Mouse (Mus musculus): Measurements from ENCODE around the gene Smg8.
"Not testable (repeated sequence)": the region's sequence is repeated elsewhere in the genome, so short reads cannot be mapped to it uniquely, and the experiment has no call there.

Gene Smg8

GRCm38 (mm10) chr11:87086290-87086984 lies at the start of gene Smg8:
Gene Smg8, minus strand, starts transcription at chr11:87086774.
- in situ Hi-C loops (cut with MboI; ENCODE audit: unreplicated experiment in 2 of 2), result no loop called here

- in situ Hi-C loops (cut with MboI; ENCODE audit: unreplicated experiment in 2 of 2), result no loop called here
Measured at GRCm38 (mm10) chr11:87136233-87136632, 49.7 kb upstream of the Smg8 start.

DNA sequence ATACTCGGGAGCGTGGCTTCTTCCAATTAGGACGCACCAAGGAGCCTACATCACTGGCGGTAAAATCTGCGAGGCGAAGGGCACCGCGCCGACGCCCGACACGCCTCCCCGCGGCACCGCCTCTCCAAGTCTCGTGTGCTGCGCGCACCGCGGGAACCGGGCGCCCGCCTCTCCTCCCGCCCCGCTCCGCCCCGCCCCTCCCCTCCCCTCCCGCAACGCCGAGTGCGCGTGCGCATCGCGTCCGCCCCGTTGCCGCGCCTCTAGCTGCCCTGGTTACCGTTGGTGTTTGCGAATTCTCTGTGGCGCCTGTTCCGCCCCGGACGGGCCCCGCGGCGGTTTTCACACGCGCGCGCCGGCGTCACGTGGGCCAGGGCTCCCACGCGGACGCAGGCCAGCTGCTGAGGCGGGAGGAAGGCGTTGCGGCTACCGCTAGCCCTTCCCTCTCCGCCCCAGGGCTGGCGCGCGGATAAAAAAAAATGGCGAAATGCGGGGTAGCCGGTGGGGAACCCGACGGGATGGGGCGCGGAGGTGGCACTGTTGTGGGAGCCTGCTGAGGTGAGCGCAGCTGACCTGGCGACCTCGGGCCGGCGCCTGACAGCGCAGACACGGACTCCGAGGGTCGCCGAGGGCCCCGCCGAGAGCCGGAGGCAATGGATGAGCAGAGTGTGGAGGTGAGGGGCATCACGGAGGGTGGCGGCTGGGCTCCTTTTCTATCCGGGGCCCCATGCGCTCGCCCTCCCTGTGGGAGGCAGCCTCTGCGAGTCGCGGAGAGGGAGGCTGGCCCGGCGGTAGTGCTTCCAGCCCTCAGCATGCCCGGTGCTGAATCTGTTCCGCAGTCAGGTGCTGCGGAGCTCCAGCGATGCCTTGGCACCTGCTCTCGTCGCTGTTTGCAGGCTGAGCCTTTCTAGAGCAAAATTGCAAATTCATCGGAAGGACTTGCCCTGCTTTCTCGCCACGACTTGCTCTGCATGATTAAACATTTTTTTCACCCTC lies 40.5 kb upstream of the Smg8 start, which contains the start of gene Trim37:
Gene Trim37 (plus strand): TSS at position 254 of the 993 bp plus-strand sequence.
- in situ Hi-C loops (cut with MboI; ENCODE audit: unreplicated experiment in 2 of 2), result no loop called here

DNA sequence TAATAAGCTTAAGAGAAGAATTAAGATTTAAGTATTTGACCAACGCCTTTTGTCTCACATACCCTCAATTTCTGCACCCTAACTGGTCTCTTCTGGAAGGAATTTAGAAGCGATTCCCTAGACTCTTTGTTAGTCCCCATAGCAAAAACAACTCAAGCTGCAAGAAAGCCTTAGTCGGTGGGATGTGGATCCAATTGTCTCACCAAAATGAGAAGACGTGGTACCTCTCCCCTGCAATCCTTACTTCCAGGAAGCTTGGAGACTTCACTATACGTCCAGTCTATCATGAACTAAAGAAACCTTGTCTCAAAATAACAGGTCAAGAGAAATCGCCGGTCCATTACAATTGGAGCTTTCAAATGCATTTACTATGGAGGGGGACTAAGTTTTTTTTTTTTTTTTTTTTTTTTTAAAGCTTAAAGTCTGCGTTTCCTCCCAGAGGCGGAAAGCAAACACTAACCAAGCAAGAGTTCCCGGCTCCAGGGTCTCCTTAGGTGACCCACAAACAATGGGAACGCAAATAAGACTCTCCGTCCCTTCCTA lies 39.8 kb upstream of the Smg8 start:
- in situ Hi-C loops (cut with MboI; ENCODE audit: unreplicated experiment in 2 of 2), result no loop called here

GRCm38 (mm10) chr11:87125562-87125961 lies 39.0 kb upstream of the Smg8 start:
- in situ Hi-C loops (cut with MboI; ENCODE audit: unreplicated experiment in 2 of 2), result no loop called here

DNA sequence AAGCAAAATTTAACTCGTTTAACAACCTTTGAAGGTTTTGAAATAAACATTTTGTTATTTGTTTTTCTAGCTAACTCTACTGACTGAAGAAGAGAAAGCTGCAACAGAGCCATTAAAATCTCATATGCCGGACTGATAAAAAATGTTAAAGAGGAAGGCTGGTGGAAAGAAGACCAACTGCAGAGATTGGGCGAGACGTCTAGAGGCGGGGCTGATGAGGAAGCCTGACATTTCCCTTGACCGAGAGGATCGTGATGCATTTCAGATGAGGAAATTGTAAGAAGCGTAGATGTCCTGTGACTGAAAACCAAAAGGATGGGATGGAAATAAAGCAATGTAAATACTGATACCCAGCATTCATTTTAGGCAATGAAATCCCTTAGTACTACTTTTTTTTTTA lies 35.3 kb upstream of the Smg8 start:
- in situ Hi-C loops (cut with MboI; ENCODE audit: unreplicated experiment in 2 of 2), result no loop called here

GRCm38 (mm10) chr11:87110172-87110909 lies 23.8 kb upstream of the Smg8 start:
- in situ Hi-C loops (cut with MboI; ENCODE audit: unreplicated experiment in 2 of 2), result no loop called here

- in situ Hi-C loops (cut with MboI; ENCODE audit: unreplicated experiment in 2 of 2), result no loop called here
Measured at GRCm38 (mm10) chr11:87109519-87110171, 23.1 kb upstream of the Smg8 start.

DNA sequence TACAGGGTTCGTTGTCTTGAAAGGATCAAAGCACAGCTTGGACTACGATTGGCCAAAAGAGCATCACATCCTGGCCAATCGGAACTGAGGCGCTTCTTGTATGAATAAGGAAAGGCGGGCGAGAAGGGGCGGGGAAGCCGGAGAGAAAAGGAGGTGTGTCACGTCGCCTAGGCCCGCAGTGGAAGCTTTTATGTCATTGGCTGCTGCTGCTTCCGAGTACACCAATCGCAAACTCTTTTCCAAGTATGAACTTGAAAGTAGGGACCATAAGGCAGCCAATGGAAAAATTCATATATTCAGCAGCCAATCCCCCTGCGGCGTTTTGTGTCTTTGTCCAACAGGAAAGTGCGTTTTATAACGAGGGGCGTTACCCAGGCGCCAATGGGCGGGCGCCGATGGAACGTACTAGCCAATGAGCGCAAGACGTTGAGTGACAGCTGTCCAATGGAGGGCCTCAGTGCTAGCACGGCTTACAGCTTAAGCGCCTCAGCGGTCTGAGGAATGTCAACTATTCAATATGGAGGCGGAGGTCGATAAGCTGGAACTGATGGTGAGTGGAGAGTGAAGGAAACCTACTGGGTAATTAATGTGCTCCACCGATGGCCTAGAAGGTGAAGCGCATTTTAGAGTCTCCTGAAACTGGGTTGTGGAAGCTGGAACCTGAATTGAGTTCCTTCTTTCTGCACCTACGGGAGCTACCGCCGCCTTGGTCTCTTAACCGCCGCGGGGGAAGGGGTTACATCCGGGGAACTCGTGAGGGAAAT lies 22.4 kb upstream of the Smg8 start, which contains the start of gene Ska2:
Gene Ska2 (plus strand): TSS at position 480 of the 764 bp plus-strand sequence.
- in situ Hi-C loops (cut with MboI; ENCODE audit: unreplicated experiment in 2 of 2), result no loop called here

GRCm38 (mm10) chr11:87108409-87108754 lies 21.8 kb upstream of the Smg8 start, which contains the start of gene Prr11:
Gene Prr11, minus strand, starts transcription at chr11:87108708.
- in situ Hi-C loops (cut with MboI; ENCODE audit: unreplicated experiment in 2 of 2), result no loop called here

- in situ Hi-C loops (cut with MboI; ENCODE audit: unreplicated experiment in 2 of 2), result no loop called here
Measured at GRCm38 (mm10) chr11:87087142-87087541, 568 bp upstream of the Smg8 start.

DNA sequence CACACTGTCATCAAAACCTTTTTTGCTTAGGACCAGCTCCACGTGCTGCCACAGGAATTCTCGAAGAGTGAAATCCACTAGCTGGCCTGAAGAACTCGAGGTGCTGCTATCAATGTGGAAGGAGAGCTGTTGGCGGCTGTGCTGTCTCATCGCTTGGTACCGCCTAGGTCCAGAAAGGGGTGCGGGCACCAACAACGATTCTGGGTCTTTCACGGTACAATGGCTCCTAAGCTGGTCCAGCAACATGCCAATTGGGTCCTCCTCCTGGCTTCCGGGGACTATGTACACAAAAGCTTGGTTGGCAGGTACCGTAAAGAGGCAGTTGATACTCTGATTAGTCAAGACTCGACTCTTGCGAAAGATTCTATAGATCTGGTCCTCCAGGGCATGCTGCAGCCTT lies 1.1 kb downstream of the Smg8 start:
- in situ Hi-C loops (cut with MboI; ENCODE audit: unreplicated experiment in 2 of 2), result no loop called here

DNA sequence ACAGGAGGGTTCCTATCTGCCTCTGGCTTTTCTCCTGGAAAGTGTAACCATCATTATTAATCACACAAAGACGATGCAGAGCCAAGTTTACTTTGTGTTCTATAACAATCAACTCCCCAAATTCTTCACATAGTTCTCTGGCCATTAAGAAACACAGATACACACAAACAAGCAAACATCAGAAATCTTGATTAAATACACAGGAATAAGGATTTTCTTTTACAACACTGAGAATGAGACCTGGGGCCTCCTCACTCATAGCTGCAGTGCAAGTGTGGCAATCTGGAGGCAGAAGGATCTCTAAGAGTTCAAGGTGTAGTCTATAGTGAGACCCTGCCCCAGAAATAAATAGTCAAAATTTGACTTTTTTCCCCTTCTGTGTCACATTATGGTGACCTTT lies 2.9 kb downstream of the Smg8 start:
- in situ Hi-C loops (cut with MboI; ENCODE audit: unreplicated experiment in 2 of 2), result no loop called here

GRCm38 (mm10) chr11:87073866-87074440 lies 12.6 kb downstream of the Smg8 start, which contains the start of gene Gdpd1:
Gene Gdpd1, minus strand, starts transcription at chr11:87074062.
- in situ Hi-C loops (cut with MboI; ENCODE audit: unreplicated experiment in 2 of 2), result no loop called here

GRCm38 (mm10) chr11:87073343-87073865 lies 13.2 kb downstream of the Smg8 start:
- in situ Hi-C loops (cut with MboI; ENCODE audit: unreplicated experiment in 2 of 2), result no loop called here

- in situ Hi-C loops (cut with MboI; ENCODE audit: unreplicated experiment in 2 of 2), result no loop called here
Measured at GRCm38 (mm10) chr11:87062087-87062486, 24.5 kb downstream of the Smg8 start.

GRCm38 (mm10) chr11:87060410-87060809 lies 26.2 kb downstream of the Smg8 start:
- in situ Hi-C loops (cut with MboI; ENCODE audit: unreplicated experiment in 2 of 2), result no loop called here

GRCm38 (mm10) chr11:87056286-87056685 lies 30.3 kb downstream of the Smg8 start:
- in situ Hi-C loops (cut with MboI; ENCODE audit: unreplicated experiment in 2 of 2), result no loop called here

GRCm38 (mm10) chr11:87048900-87049299 lies 37.7 kb downstream of the Smg8 start:
- in situ Hi-C loops (cut with MboI; ENCODE audit: unreplicated experiment in 2 of 2), result not testable (repeated sequence)

All from v-Abl transformed pro-B cells (cell line).